Mouse (Mus musculus): ENCODE data around the gene Krt24. TPM values are rescaled to one million over a fixed set of nuclear protein-coding genes. Genes with fewer than 3 reads are reported as not detected.

Gene Krt24
- total RNA-seq, 1 experiment = not detected

- TF ChIP-seq ZC3H11A (IDR thresholded peaks at IDR 0.05; ENCODE audit: borderline replicate concordance, low read depth, low read length) (no peak), ZNF384 (IDR thresholded peaks at IDR 0.05; ENCODE audit: low read depth, low read length) (no peak), CHD2 (IDR thresholded peaks at IDR 0.05; ENCODE audit: low read depth, low read length) (no peak), MAFK (IDR thresholded peaks at IDR 0.05; ENCODE audit: insufficient read depth, low read depth, low read length) (no peak), HCFC1 (IDR thresholded peaks at IDR 0.05; ENCODE audit: borderline replicate concordance, insufficient read depth, low read length) (no peak)
- Histone ChIP-seq H3K4me3 (ENCODE audit: insufficient read depth in 1 of 2, low read depth in 1 of 2, low read length in 2 of 2, poor library complexity in 1 of 2, severe bottlenecking in 1 of 2) (no peak overlapping the region), H3K9me3 (ENCODE audit: control insufficient read depth, insufficient read depth, low read depth, low read length) (no peaks in the 10 kb centered on the region), H3K27ac (ENCODE audit: insufficient read depth, low read depth, low read length, poor library complexity, severe bottlenecking) (no peak overlapping the region), H3K4me1 (ENCODE audit: control insufficient read depth in 2 of 2, insufficient read depth in 2 of 2, low read length in 2 of 2, poor library complexity in 1 of 2) (no peaks in the 10 kb centered on the region), H3K9ac (ENCODE audit: insufficient read depth, low read depth, low read length, poor library complexity, severe bottlenecking) (no peak overlapping the region), H3K36me3 (ENCODE audit: control insufficient read depth, insufficient read depth, low read length, poor library complexity, severe bottlenecking) (no peaks in the 10 kb centered on the region)
- in situ Hi-C loops (cut with MboI; ENCODE audit: low sequenced_read_pairs in 2 of 2, unreplicated experiment in 2 of 2) = no loop called here
- no peak for DNase-seq (ENCODE audit: low read depth, low spot score)
Measured at GRCm38 (mm10) chr11:99321094-99321493, 36.0 kb upstream of the Krt24 start.

GRCm38 (mm10) chr11:99319127-99319526, 34.1 kb upstream of the Krt24 start:
- in situ Hi-C loops (cut with MboI; ENCODE audit: low sequenced_read_pairs in 2 of 2, unreplicated experiment in 2 of 2) = no loop called here
- H3K9ac ChIP-seq (ENCODE audit: insufficient read depth, low read depth, low read length, poor library complexity, severe bottlenecking) = no peak overlapping the region
- no peaks in the 10 kb centered on the region for H3K36me3 ChIP-seq (ENCODE audit: control insufficient read depth, insufficient read depth, low read length, poor library complexity, severe bottlenecking)
- TF ChIP-seq MAFK (IDR thresholded peaks at IDR 0.05; ENCODE audit: insufficient read depth, low read depth, low read length) = no peak
- no peak for TF ChIP-seq HCFC1 (IDR thresholded peaks at IDR 0.05; ENCODE audit: borderline replicate concordance, insufficient read depth, low read length)
- no peak for TF ChIP-seq CHD2 (IDR thresholded peaks at IDR 0.05; ENCODE audit: low read depth, low read length)
- H3K27ac ChIP-seq (ENCODE audit: insufficient read depth, low read depth, low read length, poor library complexity, severe bottlenecking) = no peak overlapping the region
- no peak overlapping the region for H3K4me3 ChIP-seq (ENCODE audit: insufficient read depth in 1 of 2, low read depth in 1 of 2, low read length in 2 of 2, poor library complexity in 1 of 2, severe bottlenecking in 1 of 2)
- no peaks in the 10 kb centered on the region for H3K4me1 ChIP-seq (ENCODE audit: control insufficient read depth in 2 of 2, insufficient read depth in 2 of 2, low read length in 2 of 2, poor library complexity in 1 of 2)
- no peak for DNase-seq (ENCODE audit: low read depth, low spot score)
- H3K9me3 ChIP-seq (ENCODE audit: control insufficient read depth, insufficient read depth, low read depth, low read length) = no peaks in the 10 kb centered on the region

GRCm38 (mm10) chr11:99316543-99316942, 31.5 kb upstream of the Krt24 start:
- in situ Hi-C loops (cut with MboI; ENCODE audit: low sequenced_read_pairs in 2 of 2, unreplicated experiment in 2 of 2) = no loop called here
- no peak for DNase-seq (ENCODE audit: low read depth, low spot score)
- no peaks in the 10 kb centered on the region for H3K9me3 ChIP-seq (ENCODE audit: control insufficient read depth, insufficient read depth, low read depth, low read length)

GRCm38 (mm10) chr11:99314594-99314993, 29.5 kb upstream of the Krt24 start:
- Histone ChIP-seq H3K9me3 (ENCODE audit: control insufficient read depth, insufficient read depth, low read depth, low read length) (no peaks in the 10 kb centered on the region), H3K4me1 (ENCODE audit: control insufficient read depth in 2 of 2, insufficient read depth in 2 of 2, low read length in 2 of 2, poor library complexity in 1 of 2) (no peaks in the 10 kb centered on the region), H3K36me3 (ENCODE audit: control insufficient read depth, insufficient read depth, low read length, poor library complexity, severe bottlenecking) (no peaks in the 10 kb centered on the region), H3K9ac (ENCODE audit: insufficient read depth, low read depth, low read length, poor library complexity, severe bottlenecking) (no peak overlapping the region), H3K27ac (ENCODE audit: insufficient read depth, low read depth, low read length, poor library complexity, severe bottlenecking) (no peak overlapping the region), H3K4me3 (ENCODE audit: insufficient read depth in 1 of 2, low read depth in 1 of 2, low read length in 2 of 2, poor library complexity in 1 of 2, severe bottlenecking in 1 of 2) (no peak overlapping the region)
- in situ Hi-C loops (cut with MboI; ENCODE audit: low sequenced_read_pairs in 2 of 2, unreplicated experiment in 2 of 2) = no loop called here
- no peak for DNase-seq (ENCODE audit: low read depth, low spot score)
- no peak for TF ChIP-seq MAFK (IDR thresholded peaks at IDR 0.05; ENCODE audit: insufficient read depth, low read depth, low read length)
- no peak for TF ChIP-seq CHD2 (IDR thresholded peaks at IDR 0.05; ENCODE audit: low read depth, low read length)
- TF ChIP-seq ZC3H11A (IDR thresholded peaks at IDR 0.05; ENCODE audit: borderline replicate concordance, low read depth, low read length) = no peak
- no peak for TF ChIP-seq ZNF384 (IDR thresholded peaks at IDR 0.05; ENCODE audit: low read depth, low read length)
- no peak for TF ChIP-seq HCFC1 (IDR thresholded peaks at IDR 0.05; ENCODE audit: borderline replicate concordance, insufficient read depth, low read length)

More at GRCm38 (mm10) chr11:99316543-99316942, 31.5 kb upstream of the Krt24 start:
- no peak overlapping the region for H3K4me3 ChIP-seq (ENCODE audit: insufficient read depth in 1 of 2, low read depth in 1 of 2, low read length in 2 of 2, poor library complexity in 1 of 2, severe bottlenecking in 1 of 2)
- H3K4me1 ChIP-seq (ENCODE audit: control insufficient read depth in 2 of 2, insufficient read depth in 2 of 2, low read length in 2 of 2, poor library complexity in 1 of 2) = no peaks in the 10 kb centered on the region
- H3K9ac ChIP-seq (ENCODE audit: insufficient read depth, low read depth, low read length, poor library complexity, severe bottlenecking) = no peak overlapping the region
- no peak for TF ChIP-seq HCFC1 (IDR thresholded peaks at IDR 0.05; ENCODE audit: borderline replicate concordance, insufficient read depth, low read length)
- TF ChIP-seq ZC3H11A (IDR thresholded peaks at IDR 0.05; ENCODE audit: borderline replicate concordance, low read depth, low read length) = no peak
- TF ChIP-seq CHD2 (IDR thresholded peaks at IDR 0.05; ENCODE audit: low read depth, low read length) = no peak
- no peak for TF ChIP-seq MAFK (IDR thresholded peaks at IDR 0.05; ENCODE audit: insufficient read depth, low read depth, low read length)
- TF ChIP-seq ZNF384 (IDR thresholded peaks at IDR 0.05; ENCODE audit: low read depth, low read length) = no peak
- H3K36me3 ChIP-seq (ENCODE audit: control insufficient read depth, insufficient read depth, low read length, poor library complexity, severe bottlenecking) = no peaks in the 10 kb centered on the region
- no peak overlapping the region for H3K27ac ChIP-seq (ENCODE audit: insufficient read depth, low read depth, low read length, poor library complexity, severe bottlenecking)

- peak; percentile 36 for DNase-seq (ENCODE audit: low read depth, low spot score)
- TF ChIP-seq HCFC1 (IDR thresholded peaks at IDR 0.05; ENCODE audit: borderline replicate concordance, insufficient read depth, low read length) (no peak), ZNF384 (IDR thresholded peaks at IDR 0.05; ENCODE audit: low read depth, low read length) (peak; percentile 99)
- in situ Hi-C loops (cut with MboI; ENCODE audit: low sequenced_read_pairs in 2 of 2, unreplicated experiment in 2 of 2) = no loop called here
- H3K4me1 ChIP-seq (ENCODE audit: control insufficient read depth in 2 of 2, insufficient read depth in 2 of 2, low read length in 2 of 2, poor library complexity in 1 of 2) = no peaks in the 10 kb centered on the region
- no peaks in the 10 kb centered on the region for H3K9me3 ChIP-seq (ENCODE audit: control insufficient read depth, insufficient read depth, low read depth, low read length)
- no peaks in the 10 kb centered on the region for H3K36me3 ChIP-seq (ENCODE audit: control insufficient read depth, insufficient read depth, low read length, poor library complexity, severe bottlenecking)
- no peak overlapping the region for H3K9ac ChIP-seq (ENCODE audit: insufficient read depth, low read depth, low read length, poor library complexity, severe bottlenecking)
- no peak overlapping the region for H3K27ac ChIP-seq (ENCODE audit: insufficient read depth, low read depth, low read length, poor library complexity, severe bottlenecking)
- no peak overlapping the region for H3K4me3 ChIP-seq (ENCODE audit: insufficient read depth in 1 of 2, low read depth in 1 of 2, low read length in 2 of 2, poor library complexity in 1 of 2, severe bottlenecking in 1 of 2)
Measured at GRCm38 (mm10) chr11:99310882-99311281, 25.8 kb upstream of the Krt24 start.

Data from ES-E14 (cell line).